Mouse (Mus musculus) megakaryocyte, embryonic 14.5 days (primary cell): Measurements from ENCODE around the gene Ccr6.

Experiments used
- FLI1 ChIP-seq: IDR thresholded peaks from 2 replicates; pipeline ENCODE4 v1.6.1; 2012; ENCODE audit warnings: low read length, inconsistent platforms, mixed read lengths
- GATA1 ChIP-seq: IDR thresholded peaks from 3 replicates; pipeline ENCODE4 v1.6.1; 2012; ENCODE audit warnings: mixed read lengths, low read length, inconsistent platforms, borderline replicate concordance

GRCm38 (mm10) chr17:8285056-8285455 lies 49.2 kb downstream of the Ccr6 start:
- TF ChIP-seq GATA1 (no peak), FLI1 (no peak)
